Mouse (Mus musculus): ENCODE data around the gene Ddost.

- TF ChIP-seq CTCF (IDR thresholded peaks at IDR 0.05; ENCODE audit: borderline replicate concordance, insufficient read depth, low read depth, low read length) (no peak), POLR2A (IDR thresholded peaks at IDR 0.05; ENCODE audit: borderline replicate concordance, insufficient read depth, low read length) (no peak)
Observed at GRCm38 (mm10) chr4:138347280-138347679, 42.8 kb downstream of the Ddost start.

All from cerebellum, adult 2 months (tissue).